Mouse (Mus musculus) olfactory bulb, adult 2 months (tissue): ENCODE measurements at regions not wholly inside any gene's neighbourhood (a gene's known extent, or its start where the extent isn't known, plus 50 kb on each side); places are given as distances from the start of the nearest gene placed in this dataset.

Experiments used
- H3K27ac ChIP-seq: fragments of 200-500 bp; 2 replicates; pipeline ENCODE4 v1.5.1; 2012; ENCODE audit warnings: low read depth, low read length; ENCODE audit not compliant: insufficient read depth
- H3K4me1 ChIP-seq: fragments of 200-500 bp; 2 replicates; pipeline ENCODE4 v1.6.1; 2012; ENCODE audit warnings: low read length; ENCODE audit not compliant: control insufficient read depth, insufficient read depth
- H3K4me3 ChIP-seq: fragments of 200-500 bp; 2 replicates; pipeline ENCODE4 v1.5.1; 2012; ENCODE audit warnings: mild to moderate bottlenecking, low read depth, low read length, moderate library complexity; ENCODE audit not compliant: insufficient read depth
- CTCF ChIP-seq: fragments of 200-500 bp; IDR thresholded peaks from 2 replicates; pipeline ENCODE4 v1.5.1; 2012; ENCODE audit warnings: low read depth, mild to moderate bottlenecking, low read length, moderate library complexity; ENCODE audit not compliant: insufficient read depth
- POLR2A ChIP-seq: fragments of 200-500 bp; IDR thresholded peaks from 2 replicates; pipeline ENCODE4 v1.6.1; 2012; ENCODE audit warnings: mild to moderate bottlenecking, low read depth, low read length, moderate library complexity; ENCODE audit not compliant: insufficient read depth
- WGBS: fragments of 180-500 bp; shearing (Covaris S2); methylation state at CpG from one replicate; pipeline ENCODE4 v1.1.7; 2018; 5-methylcytosine and 5-hydroxymethylcytosine counted together

- Histone ChIP-seq H3K4me1 (no peaks in the 10 kb centered on the region), H3K27ac (no peak overlapping the region), H3K4me3 (no peak overlapping the region)
- 47% methylated on average over 1 of the region's 1 CpGs for WGBS
- TF ChIP-seq CTCF (no peak), POLR2A (no peak)
Measured at GRCm38 (mm10) chr2:46506951-46507350, 1389.8 kb upstream of the Zeb2 start.

- H3K27ac ChIP-seq: no peak overlapping the region
- H3K4me1 ChIP-seq: no peaks in the 10 kb centered on the region
- TF ChIP-seq CTCF (no peak), POLR2A (no peak)
- H3K4me3 ChIP-seq: no peak overlapping the region
- 90% methylated on average over 2 of the region's 2 CpGs for WGBS
Measured at GRCm38 (mm10) chr2:46503074-46503473, 1385.9 kb upstream of the Zeb2 start.

GRCm38 (mm10) chr2:46492299-46492698 lies 1375.1 kb upstream of the Zeb2 start:
- TF ChIP-seq CTCF (no peak), POLR2A (no peak)
- 45% methylated on average over 2 of the region's 2 CpGs for WGBS
- Histone ChIP-seq H3K4me3 (no peak overlapping the region), H3K4me1 (no peaks in the 10 kb centered on the region), H3K27ac (no peak overlapping the region)

GRCm38 (mm10) chr2:46491081-46491480 lies 1373.9 kb upstream of the Zeb2 start:
- 90% methylated on average over 2 of the region's 2 CpGs for WGBS
- TF ChIP-seq CTCF (no peak), POLR2A (no peak)
- Histone ChIP-seq H3K4me1 (no peaks in the 10 kb centered on the region), H3K4me3 (no peak overlapping the region), H3K27ac (no peak overlapping the region)

GRCm38 (mm10) chr2:46468936-46469629 lies 1351.9 kb upstream of the Zeb2 start:
- no peaks in the 10 kb centered on the region for H3K4me1 ChIP-seq

GRCm38 (mm10) chr2:46465389-46465788 lies 1348.2 kb upstream of the Zeb2 start:
- WGBS: 28% methylated on average over 4 of the region's 4 CpGs
- Histone ChIP-seq H3K4me1 (no peaks in the 10 kb centered on the region), H3K27ac (no peak overlapping the region), H3K4me3 (no peak overlapping the region)
- no peak for TF ChIP-seq POLR2A
- no peak for TF ChIP-seq CTCF

More at GRCm38 (mm10) chr2:46468936-46469629, 1351.9 kb upstream of the Zeb2 start:
- TF ChIP-seq POLR2A (no peak), CTCF (no peak)
- Histone ChIP-seq H3K27ac (no peak overlapping the region), H3K4me3 (no peak overlapping the region)
- 48% methylated on average over 5 of the region's 5 CpGs for WGBS

GRCm38 (mm10) chr2:46464913-46465312 lies 1347.7 kb upstream of the Zeb2 start:
- no peak for TF ChIP-seq CTCF
- no peak for TF ChIP-seq POLR2A
- no peak overlapping the region for H3K4me3 ChIP-seq
- no peaks in the 10 kb centered on the region for H3K4me1 ChIP-seq
- H3K27ac ChIP-seq: no peak overlapping the region
- WGBS: 67% methylated on average over 1 of the region's 1 CpGs

GRCm38 (mm10) chr2:46462670-46463069 lies 1345.5 kb upstream of the Zeb2 start:
- no peak for TF ChIP-seq POLR2A
- TF ChIP-seq CTCF: no peak
- H3K4me3 ChIP-seq: no peak overlapping the region
- 91% methylated on average over 2 of the region's 2 CpGs for WGBS
- no peak overlapping the region for H3K27ac ChIP-seq
- H3K4me1 ChIP-seq: no peaks in the 10 kb centered on the region

- Histone ChIP-seq H3K4me1 (no peaks in the 10 kb centered on the region), H3K4me3 (no peak overlapping the region), H3K27ac (no peak overlapping the region)
- WGBS: 69% methylated on average over 6 of the region's 6 CpGs
- TF ChIP-seq POLR2A: no peak
- TF ChIP-seq CTCF: no peak
Measured at GRCm38 (mm10) chr2:46450698-46451097, 1333.5 kb upstream of the Zeb2 start.
